Mouse (Mus musculus) gastrocnemius, postnatal 25 days (tissue): ENCODE data around the gene Rgs6. TPM values are rescaled to one million over a fixed set of nuclear protein-coding genes. Genes with fewer than 3 reads are reported as not detected.

Experiments used
- DNase-seq: peaks from one replicate; pipeline ENCODE4 v3.0.0; 2022
- total RNA-seq, 2 experiments: library from RNA; stranded (reverse); gene quantifications; 1 replicate in 1 of 2; 2 replicates in 1 of 2; pipeline ENCODE4 v1.2.3; 2021

Gene Rgs6
- total RNA-seq, 2 experiments from 2014 or later = 0.72 to 1.3 TPM

GRCm38 (mm10) chr12:82880711-82881110, 292.6 kb downstream of the Rgs6 start:
- no peak for DNase-seq

- no peak for DNase-seq
Measured at GRCm38 (mm10) chr12:82883079-82883478, 295.0 kb downstream of the Rgs6 start.

GRCm38 (mm10) chr12:82894971-82895838, 307.1 kb downstream of the Rgs6 start:
- no peak for DNase-seq

- no peak for DNase-seq
Measured at GRCm38 (mm10) chr12:82905773-82906172, 317.7 kb downstream of the Rgs6 start.

- no peak for DNase-seq
Measured at GRCm38 (mm10) chr12:82910846-82911245, 322.8 kb downstream of the Rgs6 start.

GRCm38 (mm10) chr12:82914127-82914526, 326.0 kb downstream of the Rgs6 start:
- DNase-seq = no peak

- DNase-seq = no peak
Measured at GRCm38 (mm10) chr12:82920146-82920545, 332.1 kb downstream of the Rgs6 start.

GRCm38 (mm10) chr12:82921287-82922015, 333.4 kb downstream of the Rgs6 start:
- DNase-seq = no peak

- DNase-seq = no peak
Measured at GRCm38 (mm10) chr12:82922856-82923506, 334.9 kb downstream of the Rgs6 start.

GRCm38 (mm10) chr12:82932706-82933461, 344.8 kb downstream of the Rgs6 start:
- DNase-seq = peak; percentile 62

GRCm38 (mm10) chr12:82935121-82935762, 347.1 kb downstream of the Rgs6 start:
- no peak for DNase-seq

GRCm38 (mm10) chr12:82935767-82936166, 347.7 kb downstream of the Rgs6 start:
- DNase-seq = no peak

- DNase-seq = no peak
Measured at GRCm38 (mm10) chr12:82940461-82940860, 352.4 kb downstream of the Rgs6 start.

- peak; percentile 51 for DNase-seq
Measured at GRCm38 (mm10) chr12:82946507-82946906, 358.4 kb downstream of the Rgs6 start.

GRCm38 (mm10) chr12:82961111-82961510, 373.0 kb downstream of the Rgs6 start:
- no peak for DNase-seq

- DNase-seq = no peak
Measured at GRCm38 (mm10) chr12:82961852-82962251, 373.8 kb downstream of the Rgs6 start.

- DNase-seq = no peak
Measured at GRCm38 (mm10) chr12:82970521-82971105, 382.5 kb downstream of the Rgs6 start.

GRCm38 (mm10) chr12:82971176-82971575, 383.1 kb downstream of the Rgs6 start:
- no peak for DNase-seq

- DNase-seq = no peak
Measured at GRCm38 (mm10) chr12:82972661-82973060, 384.6 kb downstream of the Rgs6 start.

- DNase-seq = no peak
Measured at GRCm38 (mm10) chr12:82973771-82974170, 385.7 kb downstream of the Rgs6 start.

GRCm38 (mm10) chr12:82978275-82978674, 390.2 kb downstream of the Rgs6 start:
- no peak for DNase-seq
